Mouse (Mus musculus): Measurements from ENCODE around the gene Bik. TPM values are rescaled to one million over a fixed set of nuclear protein-coding genes. Genes with fewer than 3 reads are reported as not detected.

Bik gene
- 2.1 and 5.8 TPM in 2 replicates for polyA plus RNA-seq (2012; rRNA removed)

DNA sequence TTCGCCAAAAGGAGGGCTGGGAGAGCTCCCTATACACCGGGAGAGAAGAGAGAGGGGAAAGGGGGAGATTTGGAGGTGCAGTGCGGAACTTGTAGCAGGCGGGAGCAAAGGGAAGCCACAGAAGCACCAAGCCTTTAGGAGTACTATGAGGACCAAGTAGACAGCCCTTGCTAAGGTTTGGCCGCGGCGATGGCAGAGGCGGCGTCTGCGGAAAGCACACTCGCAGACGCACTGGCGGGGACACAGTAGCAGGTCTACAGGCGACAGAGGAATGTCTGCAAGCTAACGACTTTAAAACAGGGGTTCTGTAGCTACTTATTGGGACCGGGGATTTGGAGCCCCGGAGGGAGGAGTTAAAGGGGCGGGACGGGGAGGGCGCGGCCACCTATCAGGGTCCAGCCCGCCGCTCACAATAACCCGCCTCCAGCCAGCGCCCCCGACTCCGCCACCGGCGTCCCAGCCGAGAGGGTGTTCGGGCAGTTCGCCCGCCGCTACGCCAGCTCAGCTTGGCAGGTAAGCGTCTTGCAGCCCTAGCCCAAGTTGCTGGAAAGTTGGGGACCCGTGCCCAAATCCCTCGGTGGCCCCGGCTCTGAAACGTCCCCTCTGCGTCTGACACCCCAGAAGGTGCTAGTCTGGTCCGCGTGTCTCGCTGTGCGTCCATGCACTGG, at the start of gene Bik:
TSS of gene Bik (plus strand) at position 439 of the 668 bp plus-strand sequence.
- Histone ChIP-seq H3K4me1 (ENCODE audit: control insufficient read depth, insufficient read depth, insufficient read length, low read length) (peaks cover 3% of the 10 kb centered on the region; the same call in 1 of the 2 replicates), H3K4me3 (ENCODE audit: low read depth, low read length) (peak within 1 kb of the TSS; percentile 69), H3K27me3 (ENCODE audit: control insufficient read depth, insufficient read depth, low read length) (peaks cover 8% of the 10 kb centered on the region; the same call in 1 of the 2 replicates), H3K36me3 (ENCODE audit: control insufficient read depth, insufficient read depth, low read length) (no peaks in the 10 kb centered on the region), H3K27ac (ENCODE audit: insufficient read depth, low read depth, low read length) (no peak within 1 kb of the TSS)
- no peak for TF ChIP-seq CTCF (IDR thresholded peaks at IDR 0.05; ENCODE audit: extremely low read depth, insufficient read length, insufficient replicate concordance, low read depth, low read length)
- no peak for TF ChIP-seq POLR2A (IDR thresholded peaks at IDR 0.05; ENCODE audit: low read depth, low read length)
- WGBS = 1% methylated on average over 45 of the region's 45 CpGs

DNA sequence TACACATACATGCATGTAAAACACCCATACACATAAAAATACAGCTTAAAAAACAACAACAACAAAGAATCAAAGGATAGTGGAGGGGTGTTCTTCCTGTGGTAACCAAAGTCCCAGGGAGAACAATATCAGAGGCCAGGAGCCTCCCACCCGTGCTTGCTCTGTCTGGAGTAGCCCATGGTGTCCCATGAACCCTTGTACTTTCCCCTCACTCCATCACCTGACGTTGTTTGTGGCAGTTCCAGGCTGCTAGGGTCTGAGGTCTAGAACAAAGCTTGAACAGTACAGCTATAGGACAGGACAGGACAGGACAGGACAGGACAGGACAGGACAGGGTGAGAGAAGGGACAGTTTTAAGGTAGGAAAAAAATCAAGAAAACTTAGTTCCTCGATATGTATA, 48.6 kb upstream of the Bik start:
- WGBS = 70% methylated on average over 3 of the region's 3 CpGs
- Histone ChIP-seq H3K27ac (ENCODE audit: insufficient read depth, low read depth, low read length) (no peak overlapping the region), H3K4me3 (ENCODE audit: low read depth, low read length) (no peak overlapping the region)

DNA sequence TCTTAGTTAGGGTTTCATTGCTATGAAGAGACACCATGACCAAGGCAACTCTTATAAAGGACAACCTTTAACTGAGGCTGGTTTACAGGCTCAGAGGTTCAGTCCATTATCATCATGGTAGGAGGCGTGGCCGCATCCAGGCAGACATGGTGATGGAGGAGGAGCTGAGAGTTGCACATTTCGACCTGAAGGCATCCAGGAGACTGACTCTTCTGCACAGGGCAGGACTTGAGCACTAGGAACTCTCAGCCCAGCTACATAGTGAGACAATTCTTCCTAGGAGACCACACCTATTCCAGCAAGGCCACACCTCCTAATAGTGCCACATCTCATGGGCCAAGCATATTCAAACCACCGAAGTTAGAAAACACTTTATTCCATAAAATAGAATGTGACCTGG, 46.8 kb upstream of the Bik start:
- H3K4me1 ChIP-seq (ENCODE audit: control insufficient read depth, insufficient read depth, insufficient read length, low read length) = peaks cover 6% of the 10 kb centered on the region
- 73% methylated on average over 4 of the region's 4 CpGs for WGBS
- no peaks in the 10 kb centered on the region for H3K36me3 ChIP-seq (ENCODE audit: control insufficient read depth, insufficient read depth, low read length)
- no peak overlapping the region for H3K4me3 ChIP-seq (ENCODE audit: low read depth, low read length)
- TF ChIP-seq CTCF (IDR thresholded peaks at IDR 0.05; ENCODE audit: extremely low read depth, insufficient read length, insufficient replicate concordance, low read depth, low read length) (no peak), POLR2A (IDR thresholded peaks at IDR 0.05; ENCODE audit: low read depth, low read length) (no peak)
- no peak overlapping the region for H3K27ac ChIP-seq (ENCODE audit: insufficient read depth, low read depth, low read length)
- H3K27me3 ChIP-seq (ENCODE audit: control insufficient read depth, insufficient read depth, low read length) = no peaks in the 10 kb centered on the region

More for the DNA sequence above, 48.6 kb upstream of the Bik start:
- Histone ChIP-seq H3K36me3 (ENCODE audit: control insufficient read depth, insufficient read depth, low read length) (no peaks in the 10 kb centered on the region), H3K27me3 (ENCODE audit: control insufficient read depth, insufficient read depth, low read length) (no peaks in the 10 kb centered on the region), H3K4me1 (ENCODE audit: control insufficient read depth, insufficient read depth, insufficient read length, low read length) (peaks cover 18% of the 10 kb centered on the region)
- TF ChIP-seq POLR2A (IDR thresholded peaks at IDR 0.05; ENCODE audit: low read depth, low read length) (no peak), CTCF (IDR thresholded peaks at IDR 0.05; ENCODE audit: extremely low read depth, insufficient read length, insufficient replicate concordance, low read depth, low read length) (no peak)

DNA sequence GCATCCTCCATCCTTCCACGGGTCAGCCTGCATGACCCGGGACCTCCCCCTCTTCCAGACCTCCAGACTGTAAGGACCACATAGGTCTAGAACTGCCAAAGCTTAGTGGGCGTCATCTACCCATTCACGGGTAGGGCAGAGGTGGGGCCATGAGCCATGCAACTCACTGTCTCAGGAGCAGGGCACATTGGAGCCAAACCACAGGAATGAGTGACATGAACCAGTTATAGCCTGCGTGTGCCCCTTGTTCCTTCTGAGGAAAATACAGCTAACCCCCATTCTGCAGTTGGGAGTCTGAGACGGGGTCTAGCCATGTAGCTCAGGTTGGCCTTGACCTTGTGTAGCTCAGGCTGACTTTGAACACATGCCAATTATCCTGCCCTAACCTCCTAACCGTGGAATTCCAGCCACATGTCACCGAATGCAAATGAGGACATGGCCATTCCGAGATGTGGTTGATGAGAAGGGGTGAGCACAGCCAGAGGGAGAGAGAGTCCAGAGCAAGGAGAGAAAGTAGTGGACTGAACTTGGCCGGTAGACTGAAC, 45.4 kb upstream of the Bik start:
- 77% methylated on average over 10 of the region's 10 CpGs for WGBS
- H3K36me3 ChIP-seq (ENCODE audit: control insufficient read depth, insufficient read depth, low read length) = no peaks in the 10 kb centered on the region
- no peak overlapping the region for H3K4me3 ChIP-seq (ENCODE audit: low read depth, low read length)
- H3K27me3 ChIP-seq (ENCODE audit: control insufficient read depth, insufficient read depth, low read length) = no peaks in the 10 kb centered on the region
- TF ChIP-seq CTCF (IDR thresholded peaks at IDR 0.05; ENCODE audit: extremely low read depth, insufficient read length, insufficient replicate concordance, low read depth, low read length) (no peak), POLR2A (IDR thresholded peaks at IDR 0.05; ENCODE audit: low read depth, low read length) (no peak)
- H3K4me1 ChIP-seq (ENCODE audit: control insufficient read depth, insufficient read depth, insufficient read length, low read length) = no peaks in the 10 kb centered on the region; the same call in 1 of the 2 replicates
- no peak overlapping the region for H3K27ac ChIP-seq (ENCODE audit: insufficient read depth, low read depth, low read length)

DNA sequence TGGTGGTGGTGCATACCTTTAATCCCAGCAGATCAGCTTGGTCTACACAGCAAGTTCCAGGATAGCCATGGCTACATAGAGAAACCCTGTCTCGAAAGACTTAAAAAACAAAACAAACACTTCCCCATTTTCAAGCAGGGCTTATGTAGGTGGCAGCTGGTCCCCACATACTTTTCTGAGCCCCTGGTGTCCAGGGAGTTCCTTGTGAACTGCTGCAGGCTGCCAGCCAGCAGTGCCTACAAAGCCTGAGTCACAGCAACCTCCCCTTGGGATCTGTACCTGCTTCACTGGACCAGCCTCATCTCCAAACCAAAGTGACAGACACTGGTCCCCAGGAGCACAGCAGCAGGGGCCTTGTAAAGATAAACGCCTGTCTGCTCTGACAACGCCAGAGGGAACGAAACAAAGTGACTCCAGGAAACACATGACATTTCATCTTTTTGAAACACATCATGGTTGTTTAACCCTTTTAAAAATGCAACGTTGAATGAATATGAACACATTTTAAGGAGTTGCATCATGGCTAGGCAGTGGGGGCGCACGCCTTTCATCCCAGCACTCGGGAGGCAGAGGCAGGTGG, 43.9 kb upstream of the Bik start:
- TF ChIP-seq POLR2A (IDR thresholded peaks at IDR 0.05; ENCODE audit: low read depth, low read length) (no peak), CTCF (IDR thresholded peaks at IDR 0.05; ENCODE audit: extremely low read depth, insufficient read length, insufficient replicate concordance, low read depth, low read length) (no peak)
- H3K27ac ChIP-seq (ENCODE audit: insufficient read depth, low read depth, low read length) = no peak overlapping the region
- no peaks in the 10 kb centered on the region; the same call in 1 of the 2 replicates for H3K4me1 ChIP-seq (ENCODE audit: control insufficient read depth, insufficient read depth, insufficient read length, low read length)
- no peaks in the 10 kb centered on the region for H3K27me3 ChIP-seq (ENCODE audit: control insufficient read depth, insufficient read depth, low read length)
- H3K36me3 ChIP-seq (ENCODE audit: control insufficient read depth, insufficient read depth, low read length) = no peaks in the 10 kb centered on the region
- H3K4me3 ChIP-seq (ENCODE audit: low read depth, low read length) = no peak overlapping the region
- 75% methylated on average over 8 of the region's 8 CpGs for WGBS

DNA sequence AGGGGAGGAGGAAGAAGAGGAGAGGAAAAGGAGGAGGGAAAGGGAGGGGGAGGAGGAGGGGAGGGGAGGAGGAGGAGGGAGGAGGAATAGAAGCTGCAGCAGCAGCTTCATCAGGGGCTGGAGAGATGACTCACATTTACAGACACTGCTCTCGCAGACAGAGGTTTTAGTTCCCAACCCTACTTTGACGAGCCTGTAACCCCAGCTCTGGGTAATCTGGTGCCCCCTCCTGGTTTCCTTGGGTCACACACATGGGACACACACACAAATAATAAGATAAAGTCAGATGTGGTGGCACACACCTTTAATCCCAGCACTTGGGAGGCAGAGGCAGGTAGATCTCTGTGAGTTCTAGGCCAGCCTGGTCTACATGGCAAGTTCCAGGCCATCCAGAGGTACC, 43.2 kb upstream of the Bik start:
- no peaks in the 10 kb centered on the region for H3K36me3 ChIP-seq (ENCODE audit: control insufficient read depth, insufficient read depth, low read length)
- H3K4me3 ChIP-seq (ENCODE audit: low read depth, low read length) = no peak overlapping the region
- TF ChIP-seq POLR2A (IDR thresholded peaks at IDR 0.05; ENCODE audit: low read depth, low read length) = no peak
- TF ChIP-seq CTCF (IDR thresholded peaks at IDR 0.05; ENCODE audit: extremely low read depth, insufficient read length, insufficient replicate concordance, low read depth, low read length) = peak; percentile 66; the same call in 1 of the 2 replicates
- WGBS = 12% methylated on average over 2 of the region's 2 CpGs
- no peaks in the 10 kb centered on the region for H3K27me3 ChIP-seq (ENCODE audit: control insufficient read depth, insufficient read depth, low read length)
- H3K27ac ChIP-seq (ENCODE audit: insufficient read depth, low read depth, low read length) = no peak overlapping the region
- H3K4me1 ChIP-seq (ENCODE audit: control insufficient read depth, insufficient read depth, insufficient read length, low read length) = no peaks in the 10 kb centered on the region; the same call in 1 of the 2 replicates

DNA sequence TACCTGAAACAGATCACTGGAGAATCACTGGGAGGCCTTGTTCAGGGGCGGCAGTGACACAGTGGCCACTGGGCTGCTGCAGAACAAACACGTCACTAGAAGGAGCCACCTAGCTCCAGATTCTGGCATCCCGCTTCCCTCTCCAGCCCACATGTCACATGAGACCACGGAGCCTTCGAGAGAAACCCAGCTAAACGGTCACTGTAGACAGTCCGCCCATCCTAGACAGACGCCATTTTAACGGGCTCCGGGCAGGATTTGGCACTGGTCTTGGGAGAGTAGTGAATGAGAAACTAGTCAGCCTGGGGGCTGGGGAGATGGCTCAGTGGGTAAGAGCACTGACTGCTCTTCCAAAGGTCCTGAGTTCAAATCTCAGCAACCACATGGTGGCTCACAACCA, 42.4 kb upstream of the Bik start:
- Histone ChIP-seq H3K27me3 (ENCODE audit: control insufficient read depth, insufficient read depth, low read length) (no peaks in the 10 kb centered on the region), H3K4me3 (ENCODE audit: low read depth, low read length) (no peak overlapping the region), H3K27ac (ENCODE audit: insufficient read depth, low read depth, low read length) (no peak overlapping the region), H3K4me1 (ENCODE audit: control insufficient read depth, insufficient read depth, insufficient read length, low read length) (no peaks in the 10 kb centered on the region; the same call in 1 of the 2 replicates), H3K36me3 (ENCODE audit: control insufficient read depth, insufficient read depth, low read length) (no peaks in the 10 kb centered on the region)
- WGBS = 95% methylated on average over 10 of the region's 10 CpGs
- TF ChIP-seq CTCF (IDR thresholded peaks at IDR 0.05; ENCODE audit: extremely low read depth, insufficient read length, insufficient replicate concordance, low read depth, low read length) (no peak), POLR2A (IDR thresholded peaks at IDR 0.05; ENCODE audit: low read depth, low read length) (no peak)

All from small intestine, adult 2 months (tissue).